Mouse (Mus musculus) cerebellum, adult 18-20 months (tissue): Measurements from ENCODE around the gene Snx6.
"Not testable (repeated sequence)": the region's sequence is repeated elsewhere in the genome, so short reads cannot be mapped to it uniquely, and the experiment has no call there.

Experiments used
- DNase-seq, 2 experiments: peaks; one replicate each; pipeline ENCODE4 v3.0.0; 2021

Gene Snx6

DNA sequence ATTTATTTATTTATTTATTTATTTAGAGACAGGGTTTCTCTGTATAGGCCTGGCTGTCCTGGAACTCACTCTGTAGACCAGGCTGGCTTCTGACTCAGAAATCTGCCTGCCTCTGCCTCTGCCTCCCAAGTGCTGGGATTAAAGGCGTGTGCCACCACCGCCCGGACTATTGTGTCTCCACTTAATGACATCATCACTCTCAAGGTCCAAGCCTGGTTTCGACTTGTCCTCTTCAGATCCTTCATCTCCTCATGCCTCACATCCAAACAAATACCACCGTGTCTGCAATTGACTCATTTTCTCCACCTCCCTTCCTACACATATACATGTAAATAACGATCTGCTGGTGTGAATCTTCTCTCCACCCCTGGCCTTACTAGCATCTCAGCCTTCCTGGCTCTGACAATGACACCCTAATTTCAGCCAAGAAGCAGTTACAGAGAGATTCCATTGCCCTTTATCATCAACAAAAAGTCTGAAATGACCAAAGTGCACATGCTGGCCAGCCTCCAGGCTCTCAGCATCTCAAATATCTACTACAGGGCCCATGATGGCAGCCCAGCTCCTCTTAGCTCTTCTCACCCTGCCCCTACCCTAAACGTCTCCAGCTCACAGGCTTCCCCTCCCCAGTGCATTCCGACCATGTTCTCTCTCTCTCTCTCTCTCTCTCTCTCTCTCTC is 1.2 kb upstream of the Snx6 start:
- DNase-seq = no peak

DNA sequence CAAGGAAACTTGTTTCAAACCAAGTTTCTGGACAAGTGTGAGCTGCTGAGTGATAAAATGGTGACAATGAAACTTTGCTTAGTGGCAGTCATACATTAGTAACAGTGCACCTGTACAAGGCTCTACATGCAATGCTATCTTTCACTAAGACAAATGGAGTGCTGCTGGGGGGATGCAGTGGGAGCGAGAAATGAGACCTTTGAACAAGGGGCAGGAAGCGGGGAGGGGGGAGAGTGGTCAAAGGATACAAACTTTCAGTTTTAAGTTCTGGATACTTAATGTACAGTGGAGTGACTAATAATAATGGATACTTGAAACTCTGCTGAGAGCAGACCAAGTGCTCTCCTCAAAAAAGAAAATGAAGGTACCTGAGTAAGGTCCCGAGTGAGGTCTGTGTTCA is 1.1 kb downstream of the Snx6 start:
- no peak for DNase-seq

DNA sequence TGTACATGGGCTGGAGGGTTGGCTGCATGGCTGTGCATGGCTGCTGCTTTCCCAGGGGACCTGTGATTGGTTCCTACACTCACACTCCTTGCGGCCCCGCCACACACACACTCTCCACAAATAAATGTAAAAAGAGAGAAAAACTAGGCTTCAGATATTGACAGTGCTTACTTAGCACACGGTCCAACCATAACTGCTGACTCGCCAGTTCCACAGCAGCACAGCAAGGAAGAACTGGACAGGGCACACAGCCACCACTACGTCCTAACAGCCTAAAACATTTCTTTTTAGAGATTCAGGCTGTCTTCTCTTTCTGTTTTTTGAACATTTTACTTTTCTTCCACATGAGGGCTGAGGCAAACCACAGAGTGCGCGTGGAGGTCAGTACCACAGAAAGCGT is 4.0 kb downstream of the Snx6 start:
- no peak for DNase-seq

DNA sequence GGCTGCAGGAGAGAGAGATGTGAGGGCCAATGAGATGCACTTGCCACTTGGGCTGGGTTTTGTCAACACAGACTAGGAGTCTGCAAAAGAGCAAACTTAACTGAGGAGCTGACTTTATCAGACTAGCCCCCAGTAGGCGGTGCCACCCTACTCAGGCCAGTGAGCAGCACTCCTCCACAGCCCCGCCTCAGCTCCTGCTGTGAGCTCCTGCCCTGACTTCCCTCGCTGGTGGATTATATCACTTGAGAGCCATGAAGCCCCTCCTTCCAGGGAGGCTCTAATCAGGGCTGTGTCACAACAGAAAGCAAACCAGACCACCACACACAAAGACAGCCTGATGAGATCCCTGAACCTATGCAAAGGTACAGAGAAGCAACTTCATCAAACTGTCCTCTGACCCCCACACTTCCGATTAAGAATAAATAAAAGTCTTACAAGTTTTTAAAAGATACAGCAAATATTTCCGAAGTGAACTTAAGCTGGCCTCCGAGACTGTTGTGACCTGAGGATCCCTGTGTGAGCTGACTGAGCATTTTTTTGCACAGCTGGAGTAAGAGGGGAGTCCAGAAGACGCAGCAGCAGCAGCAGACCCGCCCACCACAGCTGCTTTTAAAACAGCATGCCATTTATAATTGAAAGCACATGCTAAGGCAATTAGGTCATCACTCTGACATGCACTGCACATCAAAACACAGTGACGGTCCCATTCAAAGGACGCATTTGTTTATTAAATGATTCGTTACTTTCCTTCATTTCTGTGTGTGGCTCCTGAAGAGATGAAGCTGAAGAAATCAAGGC is 6.0 kb downstream of the Snx6 start:
- no peak for DNase-seq

DNA sequence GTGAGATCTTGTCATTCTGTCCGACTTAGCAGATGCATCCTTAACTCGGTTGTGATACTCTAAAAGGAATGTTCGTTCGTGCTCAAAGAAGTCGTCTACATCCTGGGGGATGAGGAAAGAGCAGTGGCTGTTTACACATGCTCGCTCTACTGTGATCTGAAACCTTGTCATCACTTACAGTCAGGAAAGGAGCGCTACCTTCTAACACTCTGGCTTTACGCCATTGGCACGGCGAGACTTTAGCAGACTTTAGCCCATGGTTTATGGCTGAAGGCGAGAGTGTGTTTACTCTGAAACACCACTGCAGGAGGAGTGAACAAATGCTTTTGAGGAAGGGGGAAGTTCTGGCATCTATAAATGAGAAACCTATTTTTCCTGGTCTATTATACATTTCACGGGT is 31.9 kb downstream of the Snx6 start:
- no peak for DNase-seq

DNA sequence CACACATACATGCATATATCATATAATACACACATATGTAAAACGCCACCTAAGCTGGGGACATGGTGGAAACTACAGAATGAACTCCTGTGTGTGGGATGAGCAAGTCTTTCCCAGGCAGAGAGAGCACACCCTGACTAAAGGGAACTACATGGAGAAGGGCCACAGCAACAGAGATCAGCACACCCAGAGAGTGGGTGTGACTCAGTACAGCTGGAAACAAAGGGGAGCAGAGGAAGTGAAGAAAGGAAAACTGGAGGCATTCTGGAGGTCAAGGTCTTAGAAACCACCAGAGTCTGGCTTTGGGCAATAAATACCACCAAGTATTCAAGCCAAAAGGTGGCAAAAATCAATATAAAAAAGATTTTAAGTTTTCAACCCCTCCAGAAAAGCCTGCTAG is 34.8 kb downstream of the Snx6 start:
- no peak for DNase-seq

DNA sequence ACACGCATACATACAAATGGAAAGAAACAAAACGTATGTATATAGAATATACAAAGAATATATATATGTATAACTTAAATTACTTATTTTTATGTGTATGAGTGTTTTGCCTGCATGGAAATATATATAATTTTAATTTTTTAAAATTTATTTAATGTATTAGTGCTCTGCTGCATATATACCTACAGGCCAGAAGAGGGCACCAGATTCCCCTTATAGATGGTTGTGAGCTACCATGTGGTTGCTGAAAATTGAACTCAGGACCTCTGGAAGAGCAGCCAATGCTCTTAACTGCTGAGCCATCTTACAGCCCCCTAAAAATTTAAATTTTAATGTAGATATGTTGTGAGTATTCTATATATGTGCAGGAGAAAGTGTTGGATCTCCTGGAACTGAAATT is 36.7 kb downstream of the Snx6 start:
- DNase-seq = no peak

DNA sequence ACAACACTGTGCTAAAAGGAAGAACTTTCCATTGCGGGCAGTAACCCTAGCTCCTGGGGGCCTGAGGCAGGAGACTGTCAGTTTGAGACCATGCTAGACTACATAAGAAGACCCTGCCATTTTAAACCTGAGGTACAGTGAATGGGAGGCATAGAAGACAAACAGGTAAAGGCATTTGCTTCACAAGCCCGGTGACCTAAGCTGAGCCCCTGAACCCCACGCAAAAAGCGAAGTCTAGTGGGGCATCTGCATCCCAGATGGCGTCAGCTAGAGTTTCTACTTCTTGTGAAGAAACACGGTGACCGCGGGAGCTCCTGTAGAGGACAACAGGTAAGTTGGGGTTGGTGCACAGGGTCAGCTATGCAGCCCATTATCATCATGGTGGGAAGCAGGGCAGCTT is 46.9 kb downstream of the Snx6 start:
- no peak for DNase-seq

DNA sequence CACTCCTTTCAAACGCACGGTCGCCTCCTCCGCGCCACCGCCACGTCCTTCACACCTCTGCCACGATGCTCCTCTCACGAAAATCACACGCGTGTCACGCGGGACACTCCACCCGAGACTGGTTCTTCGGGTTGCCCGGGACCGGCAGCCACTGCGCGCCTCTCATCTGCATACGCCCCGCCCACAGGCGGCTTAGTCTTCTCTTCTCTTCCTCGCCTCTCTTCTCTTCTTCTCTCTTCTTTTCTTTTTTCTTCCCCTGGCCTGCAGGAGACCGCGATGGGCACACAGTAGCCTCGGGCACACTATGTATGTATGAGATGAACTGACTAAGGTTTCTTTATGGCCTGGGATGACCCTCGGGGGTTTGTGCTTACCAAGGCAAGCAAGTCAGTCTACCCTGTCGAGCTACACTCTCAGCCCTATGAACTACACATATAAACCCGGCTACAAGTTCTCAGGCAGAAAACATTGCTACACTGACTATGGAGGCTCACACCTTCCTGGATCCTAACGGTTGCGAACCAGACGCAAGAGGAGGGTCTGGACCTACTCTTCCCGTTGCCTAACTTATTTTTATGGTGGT is 56.8 kb downstream of the Snx6 start:
- DNase-seq = peak in 1 of 2 experiments; percentile 33

DNA sequence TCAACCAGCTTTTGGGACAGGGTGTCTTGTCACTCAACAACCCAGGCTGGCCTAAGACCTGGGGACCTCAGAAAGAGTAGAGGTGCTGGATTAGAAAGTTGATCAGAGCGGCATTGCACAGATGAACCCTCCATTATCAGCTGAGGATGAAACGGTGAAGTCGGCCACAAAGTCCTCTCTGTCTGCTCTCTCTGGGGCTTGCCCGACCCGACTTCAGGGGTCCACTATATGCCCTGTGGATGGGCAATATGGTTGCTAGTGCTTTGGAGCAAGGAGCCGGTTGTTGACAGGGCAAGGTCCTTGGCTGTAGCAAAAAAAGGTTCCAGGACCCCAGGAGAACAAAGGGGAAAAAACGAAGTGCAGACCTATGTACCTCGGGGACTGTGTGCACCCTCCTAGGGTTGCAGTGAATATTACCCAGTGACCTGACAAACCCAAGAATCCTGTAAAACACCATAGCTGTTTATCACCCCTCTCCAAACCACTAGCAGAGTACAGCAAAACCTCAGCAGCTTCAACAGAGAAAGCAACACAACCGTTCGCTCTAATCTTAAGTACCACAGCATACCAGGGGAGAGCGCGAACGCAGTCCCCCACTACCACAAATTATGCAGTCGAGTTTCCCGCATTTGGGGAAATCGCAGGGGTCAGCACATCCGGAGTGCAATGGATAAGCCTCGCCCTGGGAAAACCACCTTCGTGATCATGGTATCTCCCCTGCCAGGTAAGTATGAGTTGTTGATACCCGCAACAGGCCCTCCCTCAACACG is 57.4 kb downstream of the Snx6 start:
- DNase-seq = not testable (repeated sequence)

DNA sequence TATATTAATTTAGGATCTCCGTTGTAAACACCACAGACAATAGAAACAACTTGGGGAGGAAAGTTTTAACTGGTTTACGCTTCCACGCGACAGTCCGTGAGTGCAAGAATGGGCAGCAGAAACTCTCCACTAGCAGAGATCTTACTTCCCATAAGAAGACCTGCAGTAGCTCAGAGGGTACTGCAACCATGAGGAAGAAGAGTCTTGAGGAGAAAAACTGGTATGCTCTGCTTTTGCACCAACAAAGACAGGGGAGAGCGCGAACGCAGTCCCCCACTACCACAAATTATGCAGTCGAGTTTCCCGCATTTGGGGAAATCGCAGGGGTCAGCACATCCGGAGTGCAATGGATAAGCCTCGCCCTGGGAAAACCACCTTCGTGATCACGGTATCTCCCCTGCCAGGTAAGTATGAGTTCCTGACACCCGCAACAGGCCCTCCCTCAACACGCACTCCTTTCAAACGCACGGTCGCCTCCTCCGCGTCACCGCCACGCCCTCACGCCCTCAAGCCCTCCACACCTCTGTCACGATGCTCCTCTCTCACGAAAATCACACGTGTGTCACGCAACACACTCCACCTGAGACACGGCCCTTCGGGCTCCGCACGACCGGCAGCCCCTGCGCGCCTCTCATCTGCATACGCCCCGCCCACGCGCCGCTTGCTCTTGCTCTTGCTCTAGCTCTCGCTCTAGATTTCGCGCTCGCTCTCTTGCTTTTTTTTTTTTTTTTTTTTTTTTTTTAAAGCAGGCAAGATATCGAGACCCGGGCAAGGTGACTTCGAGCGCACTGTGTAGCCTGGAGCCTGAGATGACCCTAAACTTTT is 61.0 kb downstream of the Snx6 start:
- peak in 1 of 2 experiments; percentile 15 for DNase-seq

DNA sequence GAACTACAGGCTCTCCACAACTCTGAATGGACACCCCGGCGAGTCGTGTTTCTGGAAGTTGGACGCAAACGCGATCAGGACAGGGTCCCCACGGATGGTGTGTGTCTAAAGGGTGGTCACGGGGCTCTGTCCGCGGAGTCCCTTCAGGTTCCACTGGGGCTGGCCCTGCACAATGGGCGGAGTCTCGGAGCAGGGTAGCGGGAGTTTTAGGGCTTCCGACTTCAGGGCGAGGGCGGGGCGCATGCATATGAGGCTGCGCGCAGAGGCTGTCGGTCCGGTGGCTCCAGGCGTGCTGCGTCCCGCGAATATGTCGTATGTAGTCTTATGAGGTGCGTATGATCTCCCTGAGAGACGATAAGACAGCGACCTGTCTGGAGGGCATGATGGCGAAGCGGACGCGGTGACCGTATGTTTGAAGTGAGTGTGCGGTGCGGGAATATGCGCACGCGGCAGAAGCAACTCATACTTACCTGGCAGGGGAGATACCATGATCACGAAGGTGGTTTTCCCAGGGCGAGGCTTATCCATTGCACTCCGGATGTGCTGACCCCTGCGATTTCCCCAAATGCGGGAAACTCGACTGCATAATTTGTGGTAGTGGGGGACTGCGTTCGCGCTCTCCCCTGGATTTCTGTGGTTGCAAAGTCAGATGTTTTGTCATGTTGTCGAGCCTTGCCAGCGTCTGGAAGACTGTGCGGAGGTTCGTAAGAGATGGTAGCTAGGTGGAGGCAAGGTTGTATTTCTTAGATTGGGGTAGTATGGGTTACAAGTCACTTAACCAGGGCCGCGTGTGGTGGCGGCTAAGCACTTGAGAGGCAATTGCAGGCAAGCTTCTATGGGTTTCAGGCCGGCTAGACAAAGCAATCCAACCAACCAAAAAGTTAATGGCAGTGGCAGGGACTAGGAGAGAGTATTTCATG is 66.1 kb downstream of the Snx6 start:
- DNase-seq = not testable (repeated sequence)

DNA sequence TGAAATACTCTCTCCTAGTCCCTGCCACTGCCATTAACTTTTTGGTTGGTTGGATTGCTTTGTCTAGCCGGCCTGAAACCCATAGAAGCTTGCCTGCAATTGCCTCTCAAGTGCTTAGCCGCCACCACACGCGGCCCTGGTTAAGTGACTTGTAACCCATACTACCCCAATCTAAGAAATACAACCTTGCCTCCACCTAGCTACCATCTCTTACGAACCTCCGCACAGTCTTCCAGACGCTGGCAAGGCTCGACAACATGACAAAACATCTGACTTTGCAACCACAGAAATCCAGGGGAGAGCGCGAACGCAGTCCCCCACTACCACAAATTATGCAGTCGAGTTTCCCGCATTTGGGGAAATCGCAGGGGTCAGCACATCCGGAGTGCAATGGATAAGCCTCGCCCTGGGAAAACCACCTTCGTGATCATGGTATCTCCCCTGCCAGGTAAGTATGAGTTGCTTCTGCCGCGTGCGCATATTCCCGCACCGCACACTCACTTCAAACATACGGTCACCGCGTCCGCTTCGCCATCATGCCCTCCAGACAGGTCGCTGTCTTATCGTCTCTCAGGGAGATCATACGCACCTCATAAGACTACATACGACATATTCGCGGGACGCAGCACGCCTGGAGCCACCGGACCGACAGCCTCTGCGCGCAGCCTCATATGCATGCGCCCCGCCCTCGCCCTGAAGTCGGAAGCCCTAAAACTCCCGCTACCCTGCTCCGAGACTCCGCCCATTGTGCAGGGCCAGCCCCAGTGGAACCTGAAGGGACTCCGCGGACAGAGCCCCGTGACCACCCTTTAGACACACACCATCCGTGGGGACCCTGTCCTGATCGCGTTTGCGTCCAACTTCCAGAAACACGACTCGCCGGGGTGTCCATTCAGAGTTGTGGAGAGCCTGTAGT is 76.4 kb downstream of the Snx6 start:
- DNase-seq = not testable (repeated sequence)

DNA sequence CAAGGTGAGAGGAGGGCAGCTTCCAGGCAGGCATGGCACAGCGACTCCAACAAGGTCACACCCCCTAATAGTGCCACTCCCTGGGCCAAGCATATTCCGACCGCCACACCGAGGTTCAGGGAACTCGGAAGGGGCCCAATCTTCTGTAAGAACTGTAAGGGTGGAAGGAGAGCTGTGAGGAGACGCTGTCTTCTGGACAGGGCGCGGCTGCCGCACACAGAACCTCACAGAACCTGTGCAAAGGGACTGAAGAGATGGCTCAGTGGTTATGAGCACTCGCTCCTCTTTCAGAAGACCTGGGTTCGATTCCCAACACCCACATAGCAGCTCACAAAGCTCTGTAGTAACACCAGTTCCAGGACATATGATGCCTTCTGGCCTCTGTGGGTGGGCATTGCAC is 78.0 kb downstream of the Snx6 start:
- peak in 1 of 2 experiments; percentile 7 for DNase-seq

DNA sequence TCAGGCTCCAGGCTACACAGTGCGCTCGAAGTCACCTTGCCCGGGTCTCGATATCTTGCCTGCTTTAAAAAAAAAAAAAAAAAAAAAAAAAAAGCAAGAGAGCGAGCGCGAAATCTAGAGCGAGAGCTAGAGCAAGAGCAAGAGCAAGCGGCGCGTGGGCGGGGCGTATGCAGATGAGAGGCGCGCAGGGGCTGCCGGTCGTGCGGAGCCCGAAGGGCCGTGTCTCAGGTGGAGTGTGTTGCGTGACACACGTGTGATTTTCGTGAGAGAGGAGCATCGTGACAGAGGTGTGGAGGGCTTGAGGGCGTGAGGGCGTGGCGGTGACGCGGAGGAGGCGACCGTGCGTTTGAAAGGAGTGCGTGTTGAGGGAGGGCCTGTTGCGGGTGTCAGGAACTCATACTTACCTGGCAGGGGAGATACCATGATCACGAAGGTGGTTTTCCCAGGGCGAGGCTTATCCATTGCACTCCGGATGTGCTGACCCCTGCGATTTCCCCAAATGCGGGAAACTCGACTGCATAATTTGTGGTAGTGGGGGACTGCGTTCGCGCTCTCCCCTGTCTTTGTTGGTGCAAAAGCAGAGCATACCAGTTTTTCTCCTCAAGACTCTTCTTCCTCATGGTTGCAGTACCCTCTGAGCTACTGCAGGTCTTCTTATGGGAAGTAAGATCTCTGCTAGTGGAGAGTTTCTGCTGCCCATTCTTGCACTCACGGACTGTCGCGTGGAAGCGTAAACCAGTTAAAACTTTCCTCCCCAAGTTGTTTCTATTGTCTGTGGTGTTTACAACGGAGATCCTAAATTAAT is 81.5 kb downstream of the Snx6 start:
- DNase-seq = peak; percentile 56

DNA sequence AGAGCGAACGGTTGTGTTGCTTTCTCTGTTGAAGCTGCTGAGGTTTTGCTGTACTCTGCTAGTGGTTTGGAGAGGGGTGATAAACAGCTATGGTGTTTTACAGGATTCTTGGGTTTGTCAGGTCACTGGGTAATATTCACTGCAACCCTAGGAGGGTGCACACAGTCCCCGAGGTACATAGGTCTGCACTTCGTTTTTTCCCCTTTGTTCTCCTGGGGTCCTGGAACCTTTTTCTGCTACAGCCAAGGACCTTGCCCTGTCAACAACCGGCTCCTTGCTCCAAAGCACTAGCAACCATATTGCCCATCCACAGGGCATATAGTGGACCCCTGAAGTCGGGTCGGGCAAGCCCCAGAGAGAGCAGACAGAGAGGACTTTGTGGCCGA is 85.0 kb downstream of the Snx6 start:
- DNase-seq = not testable (repeated sequence)

DNA sequence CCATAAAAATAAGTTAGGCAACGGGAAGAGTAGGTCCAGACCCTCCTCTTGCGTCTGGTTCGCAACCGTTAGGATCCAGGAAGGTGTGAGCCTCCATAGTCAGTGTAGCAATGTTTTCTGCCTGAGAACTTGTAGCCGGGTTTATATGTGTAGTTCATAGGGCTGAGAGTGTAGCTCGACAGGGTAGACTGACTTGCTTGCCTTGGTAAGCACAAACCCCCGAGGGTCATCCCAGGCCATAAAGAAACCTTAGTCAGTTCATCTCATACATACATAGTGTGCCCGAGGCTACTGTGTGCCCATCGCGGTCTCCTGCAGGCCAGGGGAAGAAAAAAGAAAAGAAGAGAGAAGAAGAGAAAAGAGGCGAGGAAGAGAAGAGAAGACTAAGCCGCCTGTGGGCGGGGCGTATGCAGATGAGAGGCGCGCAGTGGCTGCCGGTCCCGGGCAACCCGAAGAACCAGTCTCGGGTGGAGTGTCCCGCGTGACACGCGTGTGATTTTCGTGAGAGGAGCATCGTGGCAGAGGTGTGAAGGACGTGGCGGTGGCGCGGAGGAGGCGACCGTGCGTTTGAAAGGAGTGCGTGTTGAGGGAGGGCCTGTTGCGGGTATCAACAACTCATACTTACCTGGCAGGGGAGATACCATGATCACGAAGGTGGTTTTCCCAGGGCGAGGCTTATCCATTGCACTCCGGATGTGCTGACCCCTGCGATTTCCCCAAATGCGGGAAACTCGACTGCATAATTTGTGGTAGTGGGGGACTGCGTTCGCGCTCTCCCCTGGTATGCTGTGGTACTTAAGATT is 85.6 kb downstream of the Snx6 start:
- DNase-seq = not testable (repeated sequence)

DNA sequence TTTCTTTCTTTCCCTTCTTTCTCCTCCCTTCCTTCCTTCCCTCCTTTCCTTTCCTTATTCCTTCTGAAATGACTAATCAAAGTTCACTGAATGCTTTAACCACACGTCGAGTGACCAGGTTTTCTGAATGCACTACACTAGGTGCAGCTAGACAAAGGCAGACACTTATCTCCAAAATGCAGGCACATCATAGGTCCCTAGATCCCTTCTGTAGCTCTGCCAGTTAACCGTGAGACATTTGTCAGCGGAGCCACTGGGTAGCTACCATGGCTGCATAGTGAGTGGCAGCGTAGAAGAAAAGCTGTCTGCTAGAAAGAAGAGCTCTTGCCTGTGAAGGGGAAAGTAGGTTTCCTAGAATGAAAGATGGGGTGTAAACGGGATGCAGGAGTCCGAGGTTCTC is 96.1 kb downstream of the Snx6 start:
- DNase-seq = no peak
